Mouse (Mus musculus) embryonic stem cell, embryonic (primary cell): ENCODE results near the gene Zfp91.
"Not testable (repeated sequence)": the region's sequence is repeated elsewhere in the genome, so short reads cannot be mapped to it uniquely, and the experiment has no call there.

Source experiments
- CTCF ChIA-PET, 4 experiments: fragments of 300-600 bp in 2 of 4; fragments of 350-600 bp in 2 of 4; sonication (Branson Sonifier 250); formaldehyde crosslinking; loops; one replicate each; lab custom pipeline; 2022; ENCODE audit warnings: inconsistent platforms in 2 of 4; lab: Charles Lee
- POLR2A ChIA-PET, 4 experiments: fragments of 300-600 bp in 2 of 4; fragments of 350-600 bp in 2 of 4; sonication (Branson Sonifier 250); formaldehyde crosslinking; loops; one replicate each; lab custom pipeline; 2022; ENCODE audit warnings: antibody characterized with exemption in 4 of 4, inconsistent platforms in 1 of 4; lab: Charles Lee

Gene Zfp91

DNA sequence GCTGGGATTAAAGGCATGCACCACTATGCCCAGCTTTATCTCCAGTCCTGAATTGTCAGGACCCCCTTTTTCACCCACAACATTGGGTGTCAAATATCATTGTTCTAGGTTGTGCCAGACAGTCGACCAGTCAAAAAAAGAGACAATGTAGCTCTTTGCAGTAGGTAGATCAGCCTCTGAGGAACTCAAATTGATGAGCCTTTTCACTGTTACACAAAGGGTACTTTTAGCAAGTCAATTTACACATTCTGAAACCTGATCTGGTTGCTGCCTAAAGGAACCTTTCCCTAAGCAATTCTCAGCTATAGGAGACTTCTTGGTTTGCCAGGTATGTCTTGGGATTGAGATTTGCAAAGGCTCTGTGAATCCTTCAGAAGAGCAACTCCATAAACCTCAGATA, 64.9 kb downstream of the Zfp91 start:
- ChIA-PET POLR2A (interaction anchor here in 3 of 4 experiments (0.6 to 3.1 kb wide), 18 partner anchors 8 to 232 kb away, joined by 3 to 19 read pairs (median 4); partner anchors contain the start of genes Lpxn (in 2 of the 3), Zfp91 (in 2 of the 3) and Dtx4 (in 1 of the 3)), CTCF (interaction anchor here in 1 of 4 experiments (1.0 kb wide), 1 partner anchor 135 kb away, joined by 3 read pairs; no protein-coding TSS in a partner anchor)

DNA sequence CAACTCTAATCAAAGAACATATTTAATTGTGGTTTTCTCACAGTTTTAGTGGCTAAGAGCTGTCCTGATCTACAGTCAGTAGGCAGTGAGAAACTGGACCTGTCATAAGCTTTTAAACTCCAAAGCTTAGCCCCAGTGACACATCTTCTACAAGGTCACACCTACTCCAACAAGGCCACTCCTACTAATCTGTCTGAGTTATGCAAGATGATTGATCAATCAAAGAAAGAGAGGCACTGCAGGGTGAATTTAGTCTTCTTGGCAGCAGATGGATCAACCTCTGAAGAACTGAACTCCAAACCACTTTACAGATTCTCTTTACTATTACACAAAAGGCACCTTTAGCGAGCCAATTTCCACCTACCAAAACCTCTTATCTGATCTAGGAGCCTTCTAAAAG, 70.1 kb downstream of the Zfp91 start:
- ChIA-PET POLR2A (interaction anchor here in 2 of 4 experiments (0.7 to 0.9 kb wide), 2 partner anchors 46 to 68 kb away, joined by 3 read pairs; no protein-coding TSS in a partner anchor), CTCF (interaction anchor here in 1 of 4 experiments (0.6 kb wide), 1 partner anchor 300 kb away, joined by 3 read pairs; no protein-coding TSS in a partner anchor)

DNA sequence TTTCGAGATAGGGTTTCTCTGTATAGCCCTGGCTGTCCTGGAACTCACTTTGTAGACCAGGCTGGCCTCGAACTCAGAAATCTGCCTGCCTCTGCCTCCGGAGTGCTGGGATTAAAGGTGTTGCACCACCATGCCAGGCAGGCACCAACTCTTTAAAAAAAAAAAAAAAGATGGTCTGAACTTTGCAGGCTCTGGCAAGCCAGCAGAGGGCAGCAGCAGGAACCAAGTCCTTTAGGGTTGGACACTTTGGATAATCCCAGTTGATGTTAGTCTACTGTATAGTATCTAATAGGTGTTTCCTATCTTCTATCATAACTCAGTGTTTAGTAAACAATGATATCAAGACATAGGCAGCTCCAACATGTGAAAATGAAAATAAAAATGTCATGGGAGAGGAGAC, 73.6 kb downstream of the Zfp91 start:
- ChIA-PET POLR2A (interaction anchor here in 1 of 4 experiments (2.5 kb wide), 1 partner anchor 10 kb away, joined by 11 read pairs; no protein-coding TSS in a partner anchor), CTCF (interaction anchor here in 2 of 4 experiments (0.6 to 0.7 kb wide), 3 partner anchors 149 to 1868 kb away, joined by 3 to 5 read pairs (median 3); no protein-coding TSS in a partner anchor)

DNA sequence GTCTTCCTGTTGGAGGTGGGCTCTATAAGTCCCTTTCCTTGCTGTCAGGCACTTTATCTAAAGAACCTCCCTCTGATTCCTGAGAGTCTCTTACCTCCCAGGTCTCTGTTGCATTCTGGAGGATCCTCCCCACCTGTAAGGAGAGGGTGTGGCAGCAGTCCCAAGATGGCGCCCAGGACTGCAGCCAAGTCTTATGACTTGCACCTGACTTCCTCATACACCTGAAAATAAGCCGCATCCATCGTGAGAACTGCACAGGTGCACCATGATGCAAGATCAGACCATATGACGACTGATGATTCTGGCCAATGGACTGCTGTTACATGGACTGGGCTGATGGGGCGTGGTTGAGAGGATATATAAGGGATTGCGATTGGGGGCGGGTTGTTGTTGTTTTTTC, 74.3 kb downstream of the Zfp91 start:
- CTCF ChIA-PET, result not testable (repeated sequence)

DNA sequence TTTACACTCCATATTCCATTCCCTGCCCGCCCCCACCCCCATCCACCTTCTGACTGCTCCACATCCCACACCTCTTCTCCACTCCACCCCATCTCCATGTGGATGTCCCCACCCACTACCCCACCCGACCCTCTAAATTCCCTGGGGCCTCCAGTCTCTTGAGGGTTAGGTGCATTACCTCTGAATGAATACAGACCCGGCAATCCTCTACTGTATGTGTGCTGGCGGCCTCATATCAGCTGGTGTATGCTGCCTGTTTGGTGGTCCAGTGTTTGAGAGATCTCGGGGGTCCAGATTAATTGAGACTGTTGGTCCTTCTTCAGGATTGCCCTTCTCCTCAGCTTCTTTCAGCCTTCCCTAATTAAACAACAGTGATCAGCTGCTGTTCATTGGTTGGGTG, 75.0 kb downstream of the Zfp91 start:
- CTCF ChIA-PET, result not testable (repeated sequence)
- POLR2A ChIA-PET, result interaction anchor here in 2 of 4 experiments (0.9 to 1.0 kb wide), 2 partner anchors 10 to 11 kb away, joined by 4 to 5 read pairs; no protein-coding TSS in a partner anchor

More for the DNA sequence above, 74.3 kb downstream of the Zfp91 start:
- POLR2A ChIA-PET, result interaction anchor here in 1 of 4 experiments (1.0 kb wide), 1 partner anchor 11 kb away, joined by 5 read pairs; no protein-coding TSS in a partner anchor

DNA sequence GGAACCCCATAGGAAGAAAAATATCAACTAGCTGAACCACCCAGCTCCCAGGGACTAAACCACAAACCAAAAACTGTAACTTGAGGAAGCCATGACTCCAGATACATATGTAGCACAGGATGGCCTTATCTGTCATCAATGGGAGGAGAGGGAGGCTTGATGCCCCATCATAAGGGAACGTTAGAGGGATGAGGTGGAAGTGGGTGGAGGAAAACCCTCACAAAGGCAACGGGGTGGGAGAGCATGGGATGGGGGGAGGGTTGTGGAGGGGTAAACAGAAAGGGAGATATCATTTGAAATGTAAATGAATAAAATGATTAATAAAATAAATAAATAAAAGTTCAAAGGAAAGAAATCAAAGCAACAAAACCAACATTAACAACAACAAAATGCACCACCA, 75.5 kb downstream of the Zfp91 start:
- ChIA-PET POLR2A (interaction anchor here in 2 of 4 experiments (0.9 to 1.0 kb wide), 2 partner anchors 11 to 12 kb away, joined by 4 to 5 read pairs; no protein-coding TSS in a partner anchor), CTCF (no interaction called here)

DNA sequence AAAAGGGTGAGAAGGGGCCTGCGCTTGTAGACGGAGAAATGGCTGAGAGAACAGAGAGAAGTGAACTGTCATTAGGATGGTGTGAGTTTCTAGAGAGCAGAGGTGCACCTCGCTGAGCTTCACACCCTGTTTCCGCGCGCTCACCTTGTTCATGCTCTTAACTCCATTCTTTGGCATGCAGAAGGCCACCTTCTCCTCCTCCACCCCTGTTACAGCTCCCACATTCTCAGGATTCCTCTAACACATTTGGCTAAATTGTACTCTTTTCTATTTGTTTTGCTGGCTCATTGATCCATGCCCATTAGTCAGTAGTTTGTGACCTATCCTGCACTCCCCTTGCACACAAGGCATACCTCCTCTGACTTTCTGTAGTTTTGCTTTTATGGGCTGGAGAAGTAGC, 76.7 kb downstream of the Zfp91 start:
- ChIA-PET POLR2A (interaction anchor here in 1 of 4 experiments (1.0 kb wide), 1 partner anchor 13 kb away, joined by 3 read pairs; no protein-coding TSS in a partner anchor), CTCF (interaction anchor here in 1 of 4 experiments (0.8 kb wide), 1 partner anchor 124 kb away, joined by 4 read pairs; no protein-coding TSS in a partner anchor)
